In the genomic region with DNA sequence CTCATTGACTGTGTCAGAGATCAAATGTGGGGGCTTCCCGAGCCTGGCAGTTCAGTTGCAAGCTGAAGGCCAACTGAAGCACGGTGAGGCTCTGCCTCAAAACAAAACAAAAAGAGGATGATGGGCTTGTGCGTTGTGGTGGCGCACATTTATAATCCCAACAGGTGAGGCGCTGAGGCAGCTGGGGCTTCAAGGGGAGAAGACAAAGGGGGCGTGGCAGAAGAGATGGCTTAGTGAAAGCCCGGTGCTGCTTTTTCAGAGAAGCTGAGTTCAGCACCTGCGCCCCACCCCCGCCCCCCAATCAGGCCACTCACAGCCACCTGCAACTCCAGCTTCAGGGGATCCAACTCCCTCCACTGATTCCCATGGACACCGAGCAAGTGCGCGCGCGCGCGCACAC, we compare ENCODE assay signal across 35 mouse cellular contexts. TPM values are rescaled to one million over a fixed set of nuclear protein-coding genes. Genes with fewer than 3 reads are reported as not detected.
DNase-seq lines count a peak whose midpoint lies in the region; ATAC-seq and TF ChIP-seq lines count a peak whose summit lies in the region.
"Had no signal": no experiment of that assay in that cellular context is flagged by ENCODE, and none has a peak within 500 bp of the region (broad histone marks: within the 10 kb centered on the region; RNA-seq: fewer than 3 reads in every experiment).

No protein-coding gene starts in this region.

- peak overlapping the region; percentile 5; the same call in 1 of the 2 replicates for H3K9ac ChIP-seq in lung, embryonic 16.5 days (ENCODE audit: low read length)
- H3K9ac ChIP-seq: forebrain, embryonic 15.5 days; hindbrain, embryonic 12.5 days; intestine, embryonic 15.5 days; limb, embryonic 15.5 days; liver, embryonic 14.5 days had no signal

- no peak for ATAC-seq in lung, embryonic 16.5 days (ENCODE audit: low read depth)
- ATAC-seq: forebrain, embryonic 15.5 days; Patski had no signal

- H3K27me3 ChIP-seq in lung, embryonic 16.5 days (ENCODE audit: control insufficient read depth, insufficient read depth, low read depth, low read length), result no peaks in the 10 kb centered on the region
- no peaks in the 10 kb centered on the region for H3K27me3 ChIP-seq in thymus, adult 2 months (ENCODE audit: control insufficient read depth, insufficient read depth, low read length)
- H3K27me3 ChIP-seq: forebrain, embryonic 15.5 days; hindbrain, embryonic 12.5 days; intestine, embryonic 15.5 days; limb, embryonic 15.5 days; Patski had no signal

- TF ChIP-seq CTCF in thymus, adult 2 months (IDR thresholded peaks at IDR 0.05; ENCODE audit: borderline replicate concordance, control insufficient read depth, extremely low read depth, insufficient read depth, low read length, poor library complexity), result no peak

- DNase-seq in lung, postnatal 10 days, result no peak
- peak; percentile 39 for DNase-seq in thymus, postnatal 4 days
- DNase-seq in thymus, adult 2 months, result no peak
- peak; percentile 48 for DNase-seq in ZHBTc4 (ENCODE audit: low read depth, low spot score)
- DNase-seq in left cerebral cortex, postnatal 25 days (ENCODE audit: low spot score in 2 of 2), result no peak
- DNase-seq in c-Kit-positive CD71-positive TER-119-positive erythroid progenitor cells, embryonic 14.5 days (ENCODE audit: low spot score), result no peak
- DNase-seq: gastrocnemius, postnatal 25 days; heart, adult 11 months had no signal

- 47% methylated on average over 15 of the region's 16 CpGs for WGBS in lung, embryonic 16.5 days
- 67% methylated on average over 16 of the region's 16 CpGs for WGBS in thymus, adult 2 months

- no peak overlapping the region for H3K27ac ChIP-seq in lung, embryonic 16.5 days (ENCODE audit: low read length)
- no peak overlapping the region for H3K27ac ChIP-seq in thymus, adult 2 months (ENCODE audit: control insufficient read depth, insufficient read depth, low read length)
- H3K27ac ChIP-seq: forebrain, embryonic 15.5 days; hindbrain, embryonic 12.5 days; hindbrain, postnatal 0 days; intestine, embryonic 15.5 days; limb, embryonic 15.5 days; liver, embryonic 14.5 days; midbrain, embryonic 10.5 days had no signal

- H3K4me2 ChIP-seq in lung, embryonic 16.5 days (ENCODE audit: low read depth, low read length), result no peak overlapping the region
- H3K4me2 ChIP-seq: forebrain, embryonic 15.5 days; heart, embryonic 11.5 days; hindbrain, embryonic 12.5 days; intestine, embryonic 15.5 days; limb, embryonic 15.5 days had no signal

- no peaks in the 10 kb centered on the region for H3K36me3 ChIP-seq in lung, embryonic 16.5 days (ENCODE audit: control insufficient read depth, insufficient read depth, low read length)
- H3K36me3 ChIP-seq in thymus, adult 2 months (ENCODE audit: control insufficient read depth, insufficient read depth, low read length), result no peaks in the 10 kb centered on the region
- H3K36me3 ChIP-seq: forebrain, embryonic 15.5 days; hindbrain, embryonic 12.5 days; intestine, embryonic 15.5 days; limb, embryonic 15.5 days; midbrain, embryonic 10.5 days had no signal

- H3K4me3 ChIP-seq in lung, embryonic 16.5 days (ENCODE audit: low read length), result no peak overlapping the region
- no peak overlapping the region for H3K4me3 ChIP-seq in thymus, adult 2 months (ENCODE audit: control insufficient read depth, insufficient read depth, low read length)
- H3K4me3 ChIP-seq: forebrain, embryonic 15.5 days; hindbrain, embryonic 12.5 days; intestine, embryonic 15.5 days; limb, embryonic 15.5 days; midbrain, embryonic 10.5 days; myocyte had no signal

- intact Hi-C loops in left cerebral cortex, postnatal 25 days (cut with DNase I), result no loop called here

- H3K9me3 ChIP-seq in lung, embryonic 16.5 days (ENCODE audit: control insufficient read depth, low read length), result no peaks in the 10 kb centered on the region
- H3K9me3 ChIP-seq: forebrain, embryonic 15.5 days; hindbrain, embryonic 12.5 days; intestine, embryonic 15.5 days; limb, embryonic 15.5 days; midbrain, embryonic 10.5 days had no signal

- no peak for TF ChIP-seq POLR2A in thymus, adult 2 months (IDR thresholded peaks at IDR 0.05; ENCODE audit: control insufficient read depth, extremely low read depth, insufficient read depth, low read length, poor library complexity)

- H3K4me1 ChIP-seq in lung, embryonic 16.5 days (replicated peaks; ENCODE audit: control insufficient read depth, insufficient read depth, low read length), result no peaks in the 10 kb centered on the region
- 0 out of 2 replicates have a peak, but pooled peaks cover 5% of the 10 kb centered on the region for H3K4me1 ChIP-seq in thymus, adult 2 months (replicated peaks; ENCODE audit: control insufficient read depth, insufficient read depth, low read length)
- H3K4me1 ChIP-seq: forebrain, embryonic 15.5 days; hindbrain, embryonic 12.5 days had no signal

RNA-seq across cellular contexts. Expression of gene Upk1a, which starts 4.2 kb away (rescaled TPM):
- polyA plus RNA-seq in lung, embryonic 16.5 days (2015; fragmentation: Nextera tagmentation; extraction: Ambion mirVana), result 1.8 and 1.9 TPM in 2 replicates
- 4.5 and 7.5 TPM in 2 replicates for polyA plus RNA-seq in thymus, adult 2 months (2012; rRNA removed)
- total RNA-seq in left cerebral cortex, postnatal 25 days (2021), result under 1 TPM; 0.23 to 0.50 TPM
- total RNA-seq: gastrocnemius, adult 18-20 months; gastrocnemius, postnatal 25 days had no signal

RNA-seq across cellular contexts. Expression of gene Zbtb32, which starts 9.8 kb away (rescaled TPM):
- polyA plus RNA-seq in lung, embryonic 16.5 days (2015; fragmentation: Nextera tagmentation; extraction: Ambion mirVana), result 4.5 and 4.6 TPM in 2 replicates
- polyA plus RNA-seq in thymus, adult 2 months (2012; rRNA removed), result 1.9 and 3.2 TPM in 2 replicates
- not detected for total RNA-seq in left cerebral cortex, postnatal 25 days (2021)
- total RNA-seq: gastrocnemius, adult 18-20 months; gastrocnemius, postnatal 25 days; heart, postnatal 36 days; hindbrain, postnatal 0 days; layer of hippocampus, adult 18-20 months; layer of hippocampus, postnatal 14 days; left cerebral cortex, adult 8-10 months; left cerebral cortex, postnatal 4 days; megakaryocyte progenitor cell, adult 5-6 weeks; midbrain, postnatal 0 days had no signal
- polyA plus RNA-seq: cerebellum, adult 2 months; frontal cortex, adult 2 months had no signal

RNA-seq across cellular contexts. Expression of gene Cox6b1, which starts 17.5 kb away (rescaled TPM):
- polyA plus RNA-seq in lung, embryonic 16.5 days (2015; fragmentation: Nextera tagmentation; extraction: Ambion mirVana), result 902 and 945 TPM in 2 replicates
- 283 and 388 TPM in 2 replicates for polyA plus RNA-seq in thymus, adult 2 months (2012; rRNA removed)
- 100 to 1,000 TPM; 721 to 744 TPM for total RNA-seq in left cerebral cortex, postnatal 25 days (2021)

RNA-seq across cellular contexts. Expression of gene Kmt2b, which starts 19.9 kb away (rescaled TPM):
- 8.7 and 10.0 TPM in 2 replicates for polyA plus RNA-seq in lung, embryonic 16.5 days (2015; fragmentation: Nextera tagmentation; extraction: Ambion mirVana)
- 161 and 171 TPM in 2 replicates for polyA plus RNA-seq in thymus, adult 2 months (2012; rRNA removed)
- total RNA-seq in left cerebral cortex, postnatal 25 days (2021), result 10 to 100 TPM; 46.4 to 50.4 TPM

RNA-seq across cellular contexts. Expression of gene Etv2, which starts 27.2 kb away (rescaled TPM):
- not detected in 2 replicates for polyA plus RNA-seq in lung, embryonic 16.5 days (2015; fragmentation: Nextera tagmentation; extraction: Ambion mirVana)
- polyA plus RNA-seq in thymus, adult 2 months (2012; rRNA removed), result 0.13 TPM in 1 of 2 replicates, not detected in the other
- not detected for total RNA-seq in left cerebral cortex, postnatal 25 days (2021)
- total RNA-seq: adrenal gland, adult 18-20 months; adrenal gland, postnatal 25 days; gastrocnemius, adult 18-20 months; gastrocnemius, postnatal 25 days; heart, postnatal 36 days; hindbrain, postnatal 0 days; layer of hippocampus, adult 18-20 months; layer of hippocampus, postnatal 14 days; left cerebral cortex, adult 8-10 months; left cerebral cortex, postnatal 4 days; megakaryocyte progenitor cell, adult 5-6 weeks; midbrain, postnatal 0 days had no signal
- polyA plus RNA-seq: cerebellum, adult 2 months; cortical plate, adult 2 months; forebrain, embryonic 15.5 days; frontal cortex, adult 2 months; heart, embryonic 16.5 days; hindbrain, embryonic 12.5 days; hindbrain, postnatal 0 days; intestine, embryonic 15.5 days; limb, embryonic 15.5 days; liver, embryonic 14.5 days; lung, adult 2 months; midbrain, embryonic 10.5 days; myocyte; neural tube, embryonic 14.5 days; Patski had no signal

Comparison
In these comparisons a context has a peak if more than half of its experiments do, and no peak if none do; other contexts are left out.
1. DNase-seq: peak in thymus, postnatal 4 days (single experiment) and ZHBTc4 (single experiment); none in lung, postnatal 10 days (single experiment), thymus, adult 2 months (single experiment), left cerebral cortex, postnatal 25 days (0 of 2) and c-Kit-positive CD71-positive TER-119-positive erythroid progenitor cells, embryonic 14.5 days (single experiment).